Mouse (Mus musculus) heart, adult 8-10 months (tissue): ENCODE measurements at regions not wholly inside any gene's neighbourhood (a gene's known extent, or its start where the extent isn't known, plus 50 kb on each side); places are given as distances from the start of the nearest gene placed in this dataset.

Experiments
- DNase-seq: peaks from one replicate; pipeline ENCODE4 v3.0.0; 2022; ENCODE audit warnings: low spot score

DNA sequence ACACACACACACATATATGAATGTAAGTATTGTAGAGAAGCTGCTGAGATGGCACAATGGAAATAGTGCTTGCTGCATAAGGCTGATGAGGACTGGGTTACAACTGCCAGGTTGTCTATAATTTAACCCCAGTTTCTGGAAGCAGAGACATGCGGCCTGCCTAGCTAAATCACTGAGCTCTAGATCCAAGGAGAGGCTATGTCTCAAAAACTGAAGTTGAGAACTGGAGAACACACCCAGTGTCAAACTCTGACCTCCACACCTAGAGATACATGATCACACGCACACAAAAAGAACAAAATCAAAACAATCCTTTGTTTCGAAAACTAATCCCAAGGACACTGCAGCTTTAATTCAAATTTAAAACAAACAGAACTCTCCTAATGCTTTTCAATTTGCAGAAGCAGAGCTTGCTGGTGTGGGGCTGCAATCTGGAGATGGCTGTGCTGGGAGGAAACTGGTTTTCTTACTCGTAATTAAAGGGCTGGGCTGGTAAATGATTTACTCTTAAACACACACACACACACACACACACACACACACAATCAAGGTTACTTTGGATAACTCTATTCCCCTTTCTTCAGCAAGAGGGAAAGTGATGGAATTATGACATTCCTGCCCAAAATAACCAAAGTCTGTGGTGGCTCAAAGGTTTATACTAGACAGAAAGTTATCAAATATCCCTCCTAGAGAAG lies 299.3 kb upstream of the Cited2 start:
- DNase-seq: no peak

DNA sequence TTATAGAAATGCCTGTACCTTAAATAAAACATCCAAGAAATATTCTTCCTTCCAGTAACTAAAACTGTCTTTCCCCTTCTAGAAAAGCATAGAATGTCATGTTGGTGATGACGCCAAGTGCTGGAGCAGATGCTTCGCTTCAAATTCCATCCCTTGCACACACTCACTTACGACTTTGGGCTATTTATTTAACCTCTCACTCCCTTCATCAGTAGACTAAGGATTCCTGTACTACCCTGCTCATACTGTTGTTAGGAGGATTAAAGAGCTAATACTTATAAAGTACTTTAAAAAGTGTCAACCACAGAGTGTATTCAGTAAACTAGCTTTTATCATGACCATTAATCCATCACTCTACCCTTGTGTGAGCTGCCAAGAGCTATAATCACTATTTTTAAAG lies 296.8 kb upstream of the Cited2 start:
- DNase-seq: no peak

DNA sequence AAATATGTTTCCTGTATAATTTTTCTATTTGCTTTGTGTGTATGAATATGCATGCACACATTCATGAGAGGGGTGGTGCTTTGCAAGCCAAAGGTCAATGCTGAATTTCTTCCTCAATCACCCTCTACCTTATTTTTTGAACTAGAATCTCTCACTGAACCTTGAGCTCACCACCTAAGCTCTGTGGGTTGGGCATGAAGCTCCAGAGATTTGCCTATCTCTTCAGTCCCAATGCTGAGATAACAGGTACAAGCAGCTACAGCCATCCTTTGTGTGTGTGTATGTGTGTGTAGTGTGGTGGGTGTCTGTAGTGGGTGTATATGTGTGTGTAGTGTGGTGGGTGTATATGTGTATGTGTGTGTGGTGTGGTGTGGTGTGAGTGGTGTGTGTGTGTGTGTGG lies 295.7 kb upstream of the Cited2 start:
- no peak for DNase-seq

DNA sequence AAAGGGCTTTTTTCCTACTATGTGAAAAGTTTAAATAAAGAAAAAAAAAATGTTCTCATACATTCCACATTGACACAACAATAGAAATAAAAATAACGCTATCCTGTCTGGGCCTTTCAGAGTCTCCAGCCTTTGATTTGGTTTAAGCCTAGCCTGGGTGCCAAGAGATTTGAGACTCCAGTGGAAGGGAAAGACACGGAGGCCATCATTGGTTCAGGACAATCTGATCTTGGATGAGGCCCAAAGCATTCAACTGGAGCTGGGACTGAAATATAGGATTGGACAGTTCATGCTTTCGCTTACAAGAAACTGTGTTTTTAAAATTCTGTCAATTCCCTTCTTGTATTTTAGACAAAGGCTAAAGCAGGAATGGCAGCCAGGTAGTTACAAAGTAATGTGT lies 294.7 kb upstream of the Cited2 start:
- no peak for DNase-seq

DNA sequence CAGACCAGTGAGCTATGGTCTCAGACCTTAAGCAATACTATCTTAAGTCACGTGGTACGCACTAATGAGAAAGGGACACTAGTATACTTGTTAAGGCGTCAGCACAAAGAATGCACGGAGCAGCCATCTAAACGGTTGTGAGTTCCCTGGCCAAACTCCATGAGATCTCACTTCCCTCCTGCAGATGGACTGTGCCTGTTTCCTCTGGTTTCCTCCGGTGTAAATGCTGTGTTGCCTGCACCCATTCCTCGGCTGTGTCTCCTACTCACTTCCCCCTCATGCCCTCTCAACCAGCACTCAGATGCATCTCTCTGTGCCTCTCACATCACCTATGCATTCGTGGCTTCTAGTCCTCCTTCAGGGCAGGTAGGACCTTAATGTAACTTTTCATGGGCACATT lies 291.9 kb upstream of the Cited2 start:
- DNase-seq: no peak

DNA sequence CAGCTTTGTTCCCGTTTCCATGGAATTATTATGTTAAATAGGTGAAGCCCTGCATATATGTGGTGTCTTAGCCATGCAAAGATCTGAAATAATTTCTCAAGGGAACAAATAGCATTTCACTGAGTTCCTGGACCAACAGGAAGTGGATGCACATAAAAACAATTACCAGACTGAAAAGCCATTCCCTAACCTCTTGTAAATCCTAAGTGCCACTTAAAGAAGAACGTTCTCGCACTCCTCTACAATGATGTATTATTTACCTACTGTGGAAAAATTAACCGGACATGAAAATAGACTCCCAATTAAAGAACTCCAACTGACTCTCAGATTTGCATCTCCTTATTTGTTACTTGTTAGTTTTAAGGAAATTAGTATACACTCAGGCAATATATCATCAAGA lies 288.9 kb upstream of the Cited2 start:
- DNase-seq: no peak

DNA sequence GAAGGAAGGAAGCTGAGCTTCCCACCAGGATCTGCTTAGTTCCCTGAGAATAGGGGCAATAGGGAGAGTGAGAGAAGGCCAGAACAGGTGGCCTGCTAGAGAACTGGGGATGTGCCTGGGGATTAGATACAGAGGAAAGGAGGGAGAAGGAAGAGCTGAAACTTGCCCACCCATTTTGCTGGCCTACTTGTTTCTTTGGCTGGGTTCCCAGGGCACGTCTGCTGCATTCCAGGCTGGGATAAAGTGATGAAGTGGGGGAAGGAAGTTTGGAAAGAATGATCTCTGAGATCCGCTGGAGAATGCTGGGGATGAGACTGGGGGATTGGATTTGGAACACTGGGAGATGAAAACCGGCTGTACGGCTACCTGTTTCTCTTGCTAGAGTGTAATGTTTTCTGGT lies 272.8 kb upstream of the Cited2 start:
- DNase-seq: no peak

DNA sequence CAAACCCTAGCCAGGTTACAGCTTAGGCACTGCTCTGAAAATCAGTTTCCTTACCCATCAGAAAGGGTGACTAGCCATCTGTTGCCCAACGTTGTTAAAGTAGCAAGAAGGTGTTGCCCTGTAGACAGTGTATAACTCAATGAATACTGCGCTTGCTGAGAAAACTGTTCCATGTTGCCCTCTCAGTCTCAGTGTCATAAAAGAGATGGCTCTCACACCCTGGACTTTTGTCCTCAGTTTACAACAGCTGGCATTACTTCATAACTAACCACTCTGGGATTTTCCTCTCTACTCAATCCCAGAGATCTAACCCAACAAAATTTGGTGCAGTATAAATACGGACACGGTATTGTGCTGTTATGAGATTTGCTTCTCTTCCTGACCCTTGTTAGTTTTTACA lies 252.1 kb upstream of the Cited2 start:
- DNase-seq: no peak

DNA sequence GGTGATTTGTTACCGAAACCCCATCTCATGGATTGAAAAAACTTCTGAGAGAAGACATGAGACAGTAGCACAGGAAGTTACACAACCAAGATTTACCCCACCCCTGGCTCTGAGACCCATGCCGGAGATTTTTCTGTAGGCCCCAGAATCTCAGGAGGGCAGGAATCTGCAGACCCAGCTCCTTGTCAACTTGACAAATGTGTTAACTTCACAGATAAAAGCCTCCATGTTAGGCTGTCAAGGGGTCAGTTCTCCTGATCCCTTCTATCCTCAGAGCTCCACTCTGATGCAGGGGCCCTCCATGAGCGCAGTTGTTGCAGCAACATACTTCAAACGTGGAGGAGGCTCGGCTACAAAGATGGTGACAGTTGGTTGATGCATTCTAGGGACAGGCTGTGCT lies 250.5 kb upstream of the Cited2 start:
- no peak for DNase-seq

DNA sequence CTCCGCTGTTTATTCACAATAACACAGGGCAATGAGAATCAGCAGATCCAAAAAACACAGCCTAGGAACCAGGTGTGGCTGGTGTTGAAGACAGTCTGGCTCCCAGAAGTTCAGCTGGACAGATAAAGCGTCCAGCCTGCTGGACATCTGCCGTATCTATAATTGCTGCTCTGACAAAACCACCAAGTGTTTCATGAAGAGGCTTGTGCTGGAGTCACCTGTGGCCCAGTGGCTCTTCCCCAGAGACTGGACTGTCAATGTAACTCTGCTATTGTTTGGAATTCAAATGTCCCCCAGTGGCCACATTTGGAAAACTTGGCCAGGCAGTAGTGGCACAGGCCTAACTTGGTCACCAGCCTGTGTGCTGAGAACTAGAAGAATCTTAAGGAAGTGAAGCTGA lies 247.0 kb upstream of the Cited2 start:
- no peak for DNase-seq

DNA sequence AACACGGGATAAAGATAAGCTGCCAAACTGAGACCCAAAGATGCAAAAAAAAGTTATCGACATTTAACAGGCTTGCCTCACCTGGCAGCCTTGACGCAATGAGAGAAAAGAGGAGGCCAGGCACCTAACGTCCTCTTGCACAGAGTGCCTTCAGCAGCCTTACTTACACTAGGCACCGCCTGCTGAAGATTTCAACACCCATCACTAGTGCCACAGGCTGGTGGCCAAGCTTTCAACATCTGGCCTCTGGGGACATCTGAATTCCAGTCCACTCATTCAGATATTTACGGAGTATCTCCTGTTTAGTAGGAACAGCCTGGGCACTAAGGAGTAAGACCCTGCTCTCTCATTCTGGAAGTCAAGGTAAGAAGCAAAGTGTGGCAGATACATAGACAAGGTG lies 246.3 kb upstream of the Cited2 start:
- peak; percentile 47 for DNase-seq

DNA sequence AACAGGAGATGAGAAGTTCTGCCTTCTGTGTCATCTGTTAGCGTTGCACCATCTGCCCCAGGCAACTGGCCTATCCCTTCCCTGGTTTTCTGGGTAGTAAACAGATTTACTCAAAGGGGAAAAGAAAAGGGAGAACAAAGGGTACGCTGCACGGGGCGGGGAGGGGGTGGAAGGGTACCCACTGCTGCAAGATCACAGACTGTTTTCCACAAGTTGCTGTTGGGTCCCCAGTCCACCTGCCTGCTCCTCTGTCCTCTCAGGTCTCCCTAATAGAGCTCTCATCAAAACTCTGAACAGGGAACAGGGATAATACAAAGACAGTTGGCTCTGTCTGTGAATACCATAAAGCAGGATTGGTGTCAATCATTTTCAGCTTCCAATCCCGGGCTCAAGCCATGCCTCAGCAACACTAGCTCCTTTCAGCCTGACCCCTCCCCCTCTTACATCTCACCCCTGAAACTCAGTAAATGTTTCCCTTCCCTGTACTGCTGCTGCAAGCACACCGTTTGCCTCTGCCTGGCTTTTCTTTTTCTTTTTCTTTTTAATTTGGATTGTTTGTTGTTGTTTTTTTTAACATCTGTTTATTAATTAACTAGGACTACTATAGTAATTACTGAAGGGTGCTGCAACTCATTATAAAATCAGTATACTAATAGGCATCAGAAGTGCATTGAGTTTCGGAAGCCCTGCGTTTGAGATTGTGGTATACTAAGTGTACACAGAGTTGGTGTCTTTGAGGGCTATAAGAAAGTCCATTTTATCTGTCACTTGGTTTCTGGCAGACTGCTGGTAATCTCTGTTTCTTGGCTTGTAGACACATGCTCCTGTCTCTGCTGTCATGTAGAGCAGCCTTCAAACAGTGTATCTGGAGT lies 244.0 kb upstream of the Cited2 start:
- no peak for DNase-seq

DNA sequence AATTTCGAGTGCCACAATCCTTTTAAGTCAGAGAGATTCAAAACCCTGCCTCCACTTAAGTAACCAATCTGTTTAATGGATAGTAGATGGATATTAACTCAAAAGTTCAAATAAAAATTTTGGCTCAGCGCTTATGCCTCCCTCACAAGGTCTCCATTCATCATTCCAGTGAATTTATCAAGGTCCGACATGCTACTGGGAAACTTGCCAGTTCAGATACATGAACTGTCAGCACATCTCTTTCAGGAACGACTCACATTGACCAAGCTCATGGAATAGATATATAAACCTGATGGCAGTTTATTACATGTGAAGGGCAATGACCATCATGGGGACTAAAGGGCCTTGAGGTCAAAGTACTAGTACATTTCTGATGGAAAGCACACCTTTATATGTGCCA lies 240.3 kb upstream of the Cited2 start:
- DNase-seq: no peak

DNA sequence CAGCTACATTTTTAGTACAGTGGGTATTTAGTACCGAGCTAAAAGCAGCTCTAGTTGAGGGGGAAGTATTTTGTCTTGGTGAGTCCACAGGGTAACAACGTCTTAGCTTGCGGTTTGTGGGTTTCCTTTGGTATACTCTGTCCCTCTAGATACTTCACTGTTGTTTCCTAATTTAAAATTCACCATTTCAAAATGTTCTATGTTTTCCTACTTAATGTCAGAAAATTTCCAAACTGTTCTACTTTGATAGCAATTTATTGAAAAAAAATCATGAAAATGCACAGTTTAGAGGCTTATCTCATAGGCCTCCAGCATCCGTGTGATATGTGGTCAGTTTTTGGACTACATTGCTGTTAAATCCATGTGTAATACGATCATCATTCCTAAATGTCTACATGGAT lies 238.0 kb upstream of the Cited2 start:
- peak; percentile 32 for DNase-seq

DNA sequence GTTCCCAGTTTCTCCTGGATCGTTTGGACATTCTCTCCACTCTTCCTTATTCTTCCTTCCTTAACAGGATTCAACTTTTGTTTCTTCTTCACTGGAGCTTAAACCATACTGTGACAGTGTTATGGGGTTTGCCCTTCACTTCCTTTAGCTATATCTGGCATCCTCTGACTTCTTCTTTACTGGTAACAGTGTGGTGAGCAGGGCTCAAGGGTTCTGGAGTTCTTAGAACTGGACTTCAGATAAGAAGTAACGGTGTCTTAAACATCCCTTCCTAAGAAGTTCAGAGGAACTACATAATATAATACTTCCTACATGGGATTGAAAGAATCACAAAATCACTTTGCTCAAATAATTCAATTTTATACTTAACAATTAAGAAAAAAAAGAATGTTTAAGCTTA lies 237.5 kb upstream of the Cited2 start:
- no peak for DNase-seq

DNA sequence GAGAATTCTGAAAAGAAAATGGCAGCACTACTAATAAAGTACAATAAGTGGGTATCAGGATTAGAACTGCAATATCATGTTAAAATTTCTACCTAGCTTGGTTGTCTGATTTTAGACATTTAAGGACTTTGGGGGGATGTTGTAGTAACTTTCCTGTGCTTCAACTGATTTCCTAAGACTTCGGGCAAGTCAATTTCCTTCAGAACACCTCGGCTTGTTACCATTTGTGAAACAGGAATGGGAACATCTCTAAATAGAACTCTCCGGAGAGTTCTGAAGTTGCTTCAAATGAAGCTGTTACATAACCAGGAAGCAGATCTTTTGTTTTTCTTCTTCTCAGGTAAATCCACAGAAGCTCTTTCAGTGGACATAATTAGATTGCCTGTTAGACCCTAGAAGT lies 237.0 kb upstream of the Cited2 start:
- DNase-seq: no peak

DNA sequence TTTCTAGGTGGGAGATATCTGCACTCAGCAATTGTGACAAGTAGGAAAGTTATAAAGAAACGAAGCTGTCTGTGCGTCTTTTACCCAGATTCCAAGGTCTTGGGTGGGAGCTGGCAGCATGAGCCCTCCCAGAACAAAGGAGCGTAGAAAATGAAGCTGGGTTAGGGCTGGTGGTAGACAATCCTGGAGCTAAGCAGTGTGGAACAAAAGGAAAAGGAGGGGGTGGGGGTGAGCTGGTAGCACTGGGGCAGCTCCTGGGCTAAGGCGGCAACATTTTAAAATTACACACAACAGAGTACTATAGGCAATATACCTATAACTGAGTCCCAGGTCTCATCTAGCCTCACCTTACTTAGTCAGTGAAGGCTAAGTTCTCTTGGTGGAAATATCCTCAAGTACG lies 235.6 kb upstream of the Cited2 start:
- no peak for DNase-seq

DNA sequence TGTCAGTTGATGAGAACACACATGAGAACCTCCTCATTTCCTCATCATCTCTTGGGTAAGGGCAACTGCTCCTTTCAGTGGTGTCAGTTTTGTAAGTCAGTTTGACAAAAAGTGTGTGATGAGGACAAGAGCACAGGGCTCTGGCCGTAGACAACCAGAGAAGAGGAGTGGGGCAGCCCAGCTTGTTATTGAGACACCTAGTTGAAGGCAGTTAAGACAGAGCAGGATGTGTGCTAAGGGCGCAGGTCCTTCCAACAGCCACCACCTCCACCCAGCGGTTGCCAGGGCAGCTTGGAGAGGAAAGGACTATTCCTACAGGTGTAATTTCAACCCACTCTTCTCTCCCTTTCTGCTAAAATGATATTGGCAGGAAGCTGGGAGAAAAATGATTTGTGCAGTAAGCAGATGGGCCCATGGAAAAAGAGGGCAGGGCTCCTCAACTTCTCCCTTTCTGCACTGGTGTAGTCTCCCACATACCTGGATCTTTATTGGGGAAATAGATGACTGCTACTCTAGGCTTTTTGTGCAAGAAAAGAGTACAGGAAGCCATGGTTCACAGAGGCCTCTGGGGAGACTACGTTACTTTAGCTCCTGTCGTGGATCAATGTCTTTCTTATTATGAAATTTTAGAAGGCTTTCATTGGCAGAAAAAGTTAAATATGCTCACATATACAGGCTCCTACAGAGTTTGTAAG lies 231.3 kb upstream of the Cited2 start:
- no peak for DNase-seq

DNA sequence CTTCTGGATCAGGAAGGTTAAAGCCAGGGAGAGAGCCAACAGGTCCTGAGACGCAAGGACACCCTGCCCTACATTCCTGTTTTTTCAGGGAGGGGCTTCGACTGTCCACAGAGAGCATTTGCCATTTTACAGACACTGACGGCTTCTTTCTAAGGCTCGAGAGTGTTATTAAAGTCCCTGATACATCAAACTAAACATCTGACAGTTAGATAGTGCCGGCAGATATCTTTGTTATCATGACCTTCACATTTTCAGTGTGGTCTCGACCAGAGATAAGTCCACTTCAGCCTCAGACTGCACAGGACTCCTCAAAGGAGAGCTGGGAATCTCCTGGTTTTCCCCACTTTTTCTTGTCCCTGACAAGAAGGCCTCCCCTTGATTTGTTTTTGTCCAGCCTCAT lies 229.9 kb upstream of the Cited2 start:
- no peak for DNase-seq

DNA sequence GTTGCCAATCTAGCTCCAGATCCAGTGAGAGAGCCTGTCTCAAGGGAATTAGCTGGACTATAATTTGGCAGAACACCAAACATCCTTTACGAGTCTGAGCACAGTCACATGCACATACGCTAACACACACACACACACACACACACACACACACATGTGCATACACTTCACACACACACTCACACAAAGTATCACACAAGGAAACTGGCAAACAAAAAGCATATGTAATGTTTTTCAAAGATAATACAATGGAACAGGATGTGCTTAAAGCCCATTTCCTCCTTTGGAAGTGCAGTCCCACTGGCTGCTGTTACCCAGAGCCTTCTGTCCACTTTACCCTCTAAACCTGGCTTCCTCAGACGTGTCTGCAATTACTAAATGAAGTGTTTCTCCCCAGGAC lies 226.2 kb upstream of the Cited2 start:
- DNase-seq: no peak

DNA sequence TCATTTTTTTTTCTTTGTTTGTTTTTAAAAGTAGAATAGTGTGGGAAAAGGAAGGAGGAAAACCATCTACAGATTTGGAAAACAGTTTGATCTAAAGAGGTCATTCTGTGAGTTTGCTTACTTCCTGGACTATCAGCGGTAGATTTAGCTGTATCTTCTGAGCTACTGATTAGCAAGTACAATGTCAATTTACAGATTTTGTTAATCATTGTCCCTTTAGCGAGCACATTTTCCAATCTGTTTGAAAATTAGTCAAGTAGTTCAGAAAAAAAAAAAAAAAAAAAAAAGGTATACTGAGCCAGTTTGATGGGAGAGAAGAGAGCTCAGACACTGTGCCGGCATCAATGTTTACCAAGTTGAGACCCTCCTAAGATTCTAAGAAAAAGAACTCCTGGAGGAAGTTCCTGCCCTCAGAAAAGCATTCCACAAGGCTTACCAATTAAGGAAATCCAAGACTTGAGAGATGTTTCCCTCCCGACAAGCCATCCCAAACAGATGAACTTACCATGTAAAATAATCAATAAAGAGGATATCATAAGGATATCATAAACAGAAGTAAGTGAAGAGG lies 212.3 kb upstream of the Cited2 start:
- DNase-seq: no peak

DNA sequence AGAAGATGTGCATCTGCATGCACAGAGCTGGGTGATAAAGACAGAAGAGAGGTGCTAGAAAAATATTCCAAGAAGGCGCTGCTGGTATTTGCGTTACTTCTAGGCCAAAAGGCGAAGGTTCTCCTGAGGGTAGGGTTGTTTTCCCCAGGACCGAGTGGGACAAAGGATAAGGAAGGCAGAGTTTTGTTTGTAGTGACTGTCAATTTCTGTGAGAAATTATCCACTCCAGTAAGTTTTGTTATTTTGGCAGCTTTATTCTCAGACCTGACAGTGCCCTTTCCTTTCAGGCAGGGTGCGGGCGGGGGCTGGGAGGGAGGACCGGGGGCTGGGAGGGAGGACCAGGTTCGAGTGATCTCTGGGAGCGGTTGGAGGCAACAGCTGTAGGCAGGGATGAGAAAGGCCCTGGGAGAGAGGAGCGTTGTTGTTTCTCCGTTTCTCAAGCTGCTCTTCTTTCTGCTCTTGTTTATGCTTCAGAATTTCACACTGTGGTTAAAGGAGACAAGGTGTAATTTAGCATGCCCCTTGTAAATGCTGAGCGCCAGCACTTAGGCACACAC lies 211.2 kb upstream of the Cited2 start:
- no peak for DNase-seq
